Mouse (Mus musculus) neural tube, embryonic 15.5 days (tissue): ENCODE results near the gene Syt7. TPM values are rescaled to one million over a fixed set of nuclear protein-coding genes. Genes with fewer than 3 reads are reported as not detected.

ENCODE experiments used
- ATAC-seq: fragments of 200-750 bp; cut with Nextera tagmentation; 2 replicates; pipeline ENCODE4 v1.8.0; 2017; ENCODE audit warnings: mild to moderate bottlenecking, moderate TSS enrichment, moderate library complexity; ENCODE audit not compliant: low FRiP score
- H3K27ac ChIP-seq: fragments of 300-500 bp; sonication (generic); replicated peaks from 2 replicates; pipeline ENCODE4 v1.5.1; 2015; ENCODE audit warnings: mild to moderate bottlenecking, inconsistent platforms
- H3K27me3 ChIP-seq: fragments of 300-500 bp; sonication (generic); replicated peaks from 2 replicates; pipeline ENCODE4 v1.6.1; 2015; ENCODE audit warnings: inconsistent platforms
- H3K36me3 ChIP-seq: fragments of 300-500 bp; sonication (generic); 2 replicates; pipeline ENCODE4 v1.6.1; 2015; ENCODE audit warnings: inconsistent platforms
- H3K4me1 ChIP-seq: fragments of 300-500 bp; sonication (generic); 2 replicates; pipeline ENCODE4 v1.6.1; 2015; ENCODE audit warnings: inconsistent platforms
- H3K4me2 ChIP-seq: fragments of 300-500 bp; sonication (generic); 2 replicates; pipeline ENCODE4 v1.6.1; 2015; ENCODE audit warnings: inconsistent platforms, mild to moderate bottlenecking, moderate library complexity
- H3K4me3 ChIP-seq: fragments of 300-500 bp; sonication (generic); replicated peaks from 2 replicates; pipeline ENCODE4 v1.5.1; 2015; ENCODE audit warnings: mild to moderate bottlenecking, inconsistent platforms
- H3K9ac ChIP-seq: fragments of 300-500 bp; sonication (generic); replicated peaks from 2 replicates; pipeline ENCODE4 v1.6.1; 2015; ENCODE audit warnings: mild to moderate bottlenecking, inconsistent platforms
- H3K9me3 ChIP-seq: fragments of 300-500 bp; sonication (generic); replicated peaks from 2 replicates; pipeline ENCODE4 v1.6.1; 2016; ENCODE audit warnings: inconsistent platforms
- WGBS: fragments of 180-500 bp; shearing (Covaris S2); methylation state at CpG from one replicate; pipeline ENCODE4 v1.1.7; 2015; ENCODE audit warnings: mixed read lengths; 5-methylcytosine and 5-hydroxymethylcytosine counted together
- polyA plus RNA-seq: library from polyadenylated mRNA; unstranded; fragments of >200 nt; fragmentation: Nextera tagmentation; extraction: Ambion mirVana; gene quantifications from 2 replicates; pipeline ENCODE4 v1.2.1, GENCODE M21; 2015

Syt7 gene
- 10.4 and 17.3 TPM in 2 replicates for polyA plus RNA-seq

DNA sequence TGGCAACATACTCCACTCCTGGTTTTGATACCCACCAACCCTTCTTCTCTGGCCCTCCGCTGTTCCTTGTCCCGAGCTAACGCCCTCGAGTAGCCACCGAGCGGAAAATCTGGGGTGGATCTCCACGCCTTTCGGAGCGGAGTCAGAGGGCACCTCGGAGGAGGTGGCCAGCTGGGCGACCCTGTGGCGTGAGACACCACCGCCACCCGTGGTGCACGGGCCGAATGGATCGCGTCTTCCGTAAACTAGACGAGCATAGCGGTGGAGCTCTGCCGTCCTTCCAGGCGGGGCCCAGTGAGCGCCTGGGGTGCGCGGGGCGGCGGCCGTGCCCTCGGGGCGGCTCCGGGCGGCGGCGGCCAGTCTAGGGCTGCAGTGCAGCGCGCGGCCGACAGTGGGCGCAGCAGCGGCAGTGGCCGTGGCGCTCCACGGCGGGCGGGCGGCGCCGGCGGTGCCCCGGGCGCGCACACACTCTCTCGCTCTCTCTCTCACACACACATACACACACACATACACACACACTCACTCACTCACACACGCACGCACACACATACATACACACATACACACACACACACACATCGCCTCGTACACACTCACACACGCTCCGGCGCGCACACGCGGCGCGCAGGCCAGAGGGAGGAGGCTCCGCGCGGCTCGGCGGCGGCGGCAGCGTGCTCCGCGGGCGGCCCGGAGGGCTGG is at the start of gene Syt7:
Gene Syt7, plus strand, starts transcription at position 476 of the 699 bp plus-strand sequence.
- H3K27ac ChIP-seq: peak within 1 kb of the TSS; percentile 80
- peak within 1 kb of the TSS; percentile 75 for H3K9ac ChIP-seq
- peak; percentile 78 for ATAC-seq
- under 1% methylated on average over 64 of the region's 78 CpGs for WGBS
- no peaks in the 10 kb centered on the region; the same call in 1 of the 2 replicates for H3K27me3 ChIP-seq
- H3K9me3 ChIP-seq: no peaks in the 10 kb centered on the region
- no peaks in the 10 kb centered on the region for H3K36me3 ChIP-seq
- H3K4me3 ChIP-seq: peak within 1 kb of the TSS; percentile 77
- H3K4me2 ChIP-seq: peak within 1 kb of the TSS; percentile 76
- H3K4me1 ChIP-seq: peaks cover 53% of the 10 kb centered on the region

DNA sequence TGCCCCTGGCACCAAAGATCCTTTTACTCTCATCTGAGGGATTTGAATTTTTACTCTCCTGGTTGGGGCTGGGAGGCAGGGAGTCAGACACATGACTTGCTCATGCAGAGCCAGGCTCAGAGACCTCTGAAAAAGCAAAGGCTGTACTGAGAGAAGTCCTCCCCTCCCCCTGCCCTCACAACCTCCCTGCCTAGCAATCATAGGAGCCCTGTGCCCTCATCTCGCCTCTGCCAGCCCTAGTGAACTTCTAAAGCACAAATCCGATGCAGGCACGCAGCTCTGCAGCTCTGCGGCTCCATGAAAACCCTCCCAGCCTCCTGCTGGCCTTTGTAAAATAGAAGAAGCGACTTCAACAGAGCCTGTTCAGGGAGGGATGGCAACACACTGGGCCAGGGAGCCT is 49.6 kb upstream of the Syt7 start:
- no peaks in the 10 kb centered on the region for H3K36me3 ChIP-seq
- H3K4me1 ChIP-seq: peaks cover 27% of the 10 kb centered on the region
- H3K4me3 ChIP-seq: no peak overlapping the region
- ATAC-seq: no peak
- H3K4me2 ChIP-seq: no peak overlapping the region
- WGBS: 11% methylated on average over 5 of the region's 5 CpGs
- H3K9ac ChIP-seq: no peak overlapping the region
- H3K27me3 ChIP-seq: peaks cover 9% of the 10 kb centered on the region; the same call in 1 of the 2 replicates
- H3K9me3 ChIP-seq: no peaks in the 10 kb centered on the region
- H3K27ac ChIP-seq: no peak overlapping the region

DNA sequence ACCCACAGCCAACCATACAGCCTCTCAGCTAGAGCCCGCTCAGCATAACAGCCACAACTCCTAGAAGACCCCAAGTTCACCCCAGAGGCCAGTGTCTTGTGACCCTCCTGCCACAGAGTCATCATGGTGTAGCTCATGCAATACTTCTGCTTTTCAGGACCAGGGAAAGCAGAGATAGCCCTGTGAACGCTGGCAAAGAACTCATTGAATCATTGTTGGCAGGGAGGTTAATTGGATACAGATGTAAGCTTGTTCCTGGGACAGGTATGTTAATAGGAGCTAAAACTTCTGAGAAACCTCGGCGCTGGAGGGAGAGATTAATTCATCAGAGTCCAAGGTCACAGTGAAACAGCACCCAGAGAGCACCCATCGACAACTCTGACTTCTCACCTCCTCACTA is 48.2 kb upstream of the Syt7 start:
- WGBS: 41% methylated on average over 5 of the region's 5 CpGs
- H3K4me2 ChIP-seq: no peak overlapping the region
- no peak overlapping the region for H3K4me3 ChIP-seq
- peaks cover 27% of the 10 kb centered on the region for H3K4me1 ChIP-seq
- no peaks in the 10 kb centered on the region for H3K9me3 ChIP-seq
- H3K27me3 ChIP-seq: peaks cover 9% of the 10 kb centered on the region; the same call in 1 of the 2 replicates
- no peaks in the 10 kb centered on the region for H3K36me3 ChIP-seq
- no peak overlapping the region for H3K27ac ChIP-seq
- ATAC-seq: no peak
- H3K9ac ChIP-seq: no peak overlapping the region

DNA sequence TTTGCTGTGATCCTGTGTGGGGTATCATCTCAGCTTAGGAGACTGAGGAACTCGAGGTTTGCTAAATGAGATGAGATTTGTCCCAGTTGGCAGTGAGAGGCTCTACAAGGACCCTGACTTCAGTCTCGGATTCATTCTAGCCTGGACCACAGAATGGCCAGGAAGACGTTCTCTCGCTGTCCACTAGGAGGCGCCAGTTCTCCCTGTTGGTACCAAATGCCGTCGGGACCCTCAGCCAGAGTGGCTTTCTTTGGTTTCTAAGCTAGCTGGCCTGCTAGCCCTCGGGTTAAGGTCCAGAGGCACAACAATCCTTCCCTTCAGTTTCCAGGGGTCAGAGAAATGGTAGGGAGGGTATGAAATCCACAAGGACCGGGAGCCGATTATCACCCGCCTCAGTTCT is 47.7 kb upstream of the Syt7 start:
- Histone ChIP-seq H3K9me3 (no peaks in the 10 kb centered on the region), H3K27me3 (peaks cover 9% of the 10 kb centered on the region; the same call in 1 of the 2 replicates), H3K27ac (peak overlapping the region; percentile 61; the same call in 1 of the 2 replicates), H3K4me1 (peaks cover 27% of the 10 kb centered on the region), H3K4me2 (no peak overlapping the region), H3K36me3 (no peaks in the 10 kb centered on the region), H3K4me3 (no peak overlapping the region), H3K9ac (no peak overlapping the region)
- WGBS: 16% methylated on average over 11 of the region's 11 CpGs
- 0 out of 2 replicates have a peak, but pooled peaks have one; percentile 28 for ATAC-seq

DNA sequence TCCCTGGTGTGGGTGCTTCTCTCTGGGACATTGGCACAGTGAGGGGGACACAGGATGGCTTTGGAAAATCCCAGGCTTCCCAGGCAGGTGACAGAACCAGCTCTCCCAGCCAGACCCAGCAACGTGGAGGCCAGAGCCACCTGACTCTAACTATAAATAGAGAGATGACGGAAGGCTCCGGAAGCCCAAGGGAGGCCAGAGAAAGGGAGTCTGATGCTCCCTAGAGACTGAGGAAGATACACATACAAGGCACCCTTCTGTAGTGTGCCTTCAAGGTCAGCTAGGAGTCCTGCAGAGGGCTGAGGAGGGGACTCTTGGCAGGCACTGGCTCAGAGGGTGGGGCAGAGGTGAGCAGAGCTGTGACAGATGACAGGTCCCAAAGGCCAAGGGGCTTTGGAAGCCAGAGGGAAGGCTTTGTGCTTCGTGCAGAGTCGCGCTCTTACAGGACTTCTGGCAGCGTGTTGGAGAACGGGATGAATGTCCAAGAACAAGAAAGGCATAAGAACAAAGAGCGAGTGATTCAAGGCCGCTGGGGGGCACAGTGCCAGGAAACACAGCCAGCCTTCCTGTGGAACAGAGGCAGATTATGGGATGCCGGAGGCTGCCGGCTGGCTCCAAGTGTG is 47.0 kb upstream of the Syt7 start:
- no peak overlapping the region for H3K4me3 ChIP-seq
- 28% methylated on average over 12 of the region's 12 CpGs for WGBS
- peaks cover 27% of the 10 kb centered on the region for H3K4me1 ChIP-seq
- no peaks in the 10 kb centered on the region for H3K9me3 ChIP-seq
- peak overlapping the region; percentile 61 for H3K27ac ChIP-seq
- H3K4me2 ChIP-seq: peak overlapping the region; percentile 9; the same call in 1 of the 2 replicates
- peak; percentile 23; the same call in 1 of the 2 replicates for ATAC-seq
- no peaks in the 10 kb centered on the region for H3K36me3 ChIP-seq
- no peak overlapping the region for H3K9ac ChIP-seq
- H3K27me3 ChIP-seq: peaks cover 9% of the 10 kb centered on the region; the same call in 1 of the 2 replicates

DNA sequence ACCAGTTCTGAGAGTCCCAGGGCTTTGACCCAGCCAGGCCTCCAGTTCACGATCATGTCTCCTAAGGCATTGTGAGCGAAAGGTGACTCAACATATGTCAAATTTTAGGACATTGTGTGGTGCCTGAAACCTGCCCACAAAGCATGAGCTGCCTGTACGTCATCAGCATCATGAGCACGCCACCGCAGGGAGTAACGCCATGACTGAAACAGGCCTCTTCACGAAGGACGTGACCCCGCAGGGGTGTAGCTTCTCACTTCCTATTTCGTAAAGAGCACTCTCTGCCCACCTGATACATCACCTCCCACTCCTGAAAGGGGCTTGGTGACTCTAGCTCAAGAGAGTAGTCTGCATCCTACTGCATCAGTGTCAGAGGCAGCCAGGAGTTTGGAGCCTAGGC is 45.0 kb upstream of the Syt7 start:
- no peak for ATAC-seq
- Histone ChIP-seq H3K36me3 (no peaks in the 10 kb centered on the region), H3K4me2 (no peak overlapping the region), H3K9ac (no peak overlapping the region), H3K4me3 (no peak overlapping the region), H3K4me1 (peaks cover 30% of the 10 kb centered on the region), H3K27me3 (peaks cover 9% of the 10 kb centered on the region; the same call in 1 of the 2 replicates), H3K27ac (no peak overlapping the region), H3K9me3 (no peaks in the 10 kb centered on the region)
- WGBS: 87% methylated on average over 10 of the region's 10 CpGs

DNA sequence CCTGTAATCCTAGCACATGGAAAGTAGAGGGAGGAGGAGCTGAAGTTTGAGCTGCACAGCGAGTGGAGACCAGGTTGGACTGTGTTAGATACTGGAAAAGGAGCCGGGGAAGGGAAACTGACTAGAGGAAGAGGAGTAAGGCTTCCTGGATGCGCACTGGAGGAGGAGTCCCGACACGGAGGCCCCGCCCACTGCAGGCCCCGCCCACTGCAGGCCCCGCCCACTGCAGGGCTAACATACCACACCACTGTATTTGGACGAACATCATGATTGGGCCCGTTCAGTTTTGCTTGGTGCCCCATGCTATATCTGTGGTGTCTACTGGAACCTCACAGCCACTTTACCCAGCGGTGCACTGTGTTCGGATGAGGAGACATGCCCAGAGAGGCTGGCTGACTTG is 43.2 kb upstream of the Syt7 start:
- no peaks in the 10 kb centered on the region for H3K36me3 ChIP-seq
- H3K4me1 ChIP-seq: peaks cover 24% of the 10 kb centered on the region
- no peak overlapping the region for H3K27ac ChIP-seq
- H3K4me3 ChIP-seq: no peak overlapping the region
- no peaks in the 10 kb centered on the region for H3K9me3 ChIP-seq
- no peak overlapping the region for H3K9ac ChIP-seq
- no peak overlapping the region for H3K4me2 ChIP-seq
- 47% methylated on average over 12 of the region's 12 CpGs for WGBS
- peaks cover 1% of the 10 kb centered on the region; the same call in 1 of the 2 replicates for H3K27me3 ChIP-seq
- ATAC-seq: no peak

DNA sequence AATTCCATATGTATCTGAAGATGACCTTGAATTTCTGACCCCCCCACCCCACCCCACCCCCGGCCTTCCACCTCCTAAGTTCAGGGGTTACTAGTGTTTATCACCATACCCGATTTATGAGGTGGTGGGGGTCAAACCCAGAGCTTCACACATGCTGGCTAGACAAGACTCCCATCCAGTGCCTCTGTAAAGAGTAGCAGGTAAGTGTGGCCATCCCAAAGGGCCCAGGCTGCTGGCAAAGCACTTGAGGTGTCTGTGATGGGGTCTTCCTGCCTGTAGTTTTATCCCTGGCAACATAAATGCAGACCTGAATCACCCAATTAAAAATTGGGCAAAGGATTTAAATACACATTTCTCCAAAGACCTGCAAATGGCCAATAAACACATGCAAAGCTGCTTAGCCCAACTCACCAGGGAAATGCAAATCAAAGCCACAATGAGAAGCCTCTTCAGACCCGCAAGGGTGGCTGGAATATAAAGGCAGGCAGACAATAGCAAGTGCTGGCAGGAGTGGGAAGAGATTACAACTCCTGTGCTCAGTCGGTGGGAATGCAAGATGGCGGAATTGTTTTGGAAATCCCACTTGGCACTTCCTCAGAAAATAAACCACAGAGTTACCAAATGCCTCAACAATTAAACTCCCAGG is 41.1 kb upstream of the Syt7 start:
- Histone ChIP-seq H3K4me3 (no peak overlapping the region), H3K4me1 (0 out of 2 replicates have a peak, but pooled peaks cover 4% of the 10 kb centered on the region), H3K27me3 (no peaks in the 10 kb centered on the region), H3K9me3 (no peaks in the 10 kb centered on the region), H3K4me2 (no peak overlapping the region), H3K27ac (no peak overlapping the region), H3K36me3 (no peaks in the 10 kb centered on the region), H3K9ac (no peak overlapping the region)
- WGBS: 54% methylated on average over 5 of the region's 5 CpGs
- no peak for ATAC-seq

DNA sequence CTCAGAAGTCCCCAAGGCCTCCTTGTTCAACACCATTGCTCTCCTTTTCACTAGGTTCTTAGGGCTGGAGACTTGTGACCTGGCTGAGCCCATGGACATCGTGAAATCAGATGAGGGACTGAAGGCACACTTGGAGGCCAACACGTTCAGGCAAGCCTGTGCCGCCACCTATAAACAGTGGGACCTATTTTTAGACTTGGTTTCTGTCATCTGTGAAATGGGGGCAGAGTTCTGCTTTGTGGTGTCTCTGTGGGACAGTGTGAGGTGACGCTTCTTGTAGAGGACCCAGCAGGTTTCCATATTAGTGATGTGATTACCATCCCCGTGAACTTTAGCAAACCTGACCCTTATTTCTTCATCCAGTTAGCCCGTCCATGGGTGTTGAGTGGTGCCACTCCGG is 36.7 kb upstream of the Syt7 start:
- Histone ChIP-seq H3K9me3 (no peaks in the 10 kb centered on the region), H3K27me3 (no peaks in the 10 kb centered on the region), H3K4me1 (peaks cover 9% of the 10 kb centered on the region; the same call in 1 of the 2 replicates), H3K4me3 (no peak overlapping the region), H3K9ac (no peak overlapping the region), H3K36me3 (no peaks in the 10 kb centered on the region), H3K27ac (no peak overlapping the region), H3K4me2 (no peak overlapping the region)
- 92% methylated on average over 7 of the region's 7 CpGs for WGBS
- ATAC-seq: no peak

DNA sequence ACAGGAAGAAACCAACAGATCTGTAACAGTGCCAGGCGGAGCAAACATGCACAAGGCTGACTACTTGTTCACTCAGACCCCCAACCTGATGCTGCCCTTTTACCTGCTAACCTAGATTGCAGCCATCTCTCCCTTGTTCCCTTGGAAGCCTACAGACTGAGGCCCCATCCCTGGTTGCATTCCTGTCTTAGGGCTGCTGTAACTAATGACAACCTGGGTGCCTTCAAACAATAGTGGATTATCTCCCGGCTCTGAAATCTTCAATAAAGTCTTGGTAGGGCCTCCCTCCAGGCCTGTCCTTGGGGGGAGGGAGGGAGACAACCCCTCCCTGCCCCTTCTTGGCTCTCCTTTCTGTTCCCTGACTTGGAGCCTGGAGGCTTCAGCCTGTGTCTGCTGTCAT is 34.1 kb upstream of the Syt7 start:
- H3K9me3 ChIP-seq: no peaks in the 10 kb centered on the region
- H3K4me3 ChIP-seq: no peak overlapping the region
- H3K9ac ChIP-seq: no peak overlapping the region
- H3K4me2 ChIP-seq: no peak overlapping the region
- H3K36me3 ChIP-seq: no peaks in the 10 kb centered on the region
- 41% methylated on average over 2 of the region's 2 CpGs for WGBS
- H3K27me3 ChIP-seq: no peaks in the 10 kb centered on the region
- no peak overlapping the region for H3K27ac ChIP-seq
- no peak for ATAC-seq
- peaks cover 8% of the 10 kb centered on the region for H3K4me1 ChIP-seq

DNA sequence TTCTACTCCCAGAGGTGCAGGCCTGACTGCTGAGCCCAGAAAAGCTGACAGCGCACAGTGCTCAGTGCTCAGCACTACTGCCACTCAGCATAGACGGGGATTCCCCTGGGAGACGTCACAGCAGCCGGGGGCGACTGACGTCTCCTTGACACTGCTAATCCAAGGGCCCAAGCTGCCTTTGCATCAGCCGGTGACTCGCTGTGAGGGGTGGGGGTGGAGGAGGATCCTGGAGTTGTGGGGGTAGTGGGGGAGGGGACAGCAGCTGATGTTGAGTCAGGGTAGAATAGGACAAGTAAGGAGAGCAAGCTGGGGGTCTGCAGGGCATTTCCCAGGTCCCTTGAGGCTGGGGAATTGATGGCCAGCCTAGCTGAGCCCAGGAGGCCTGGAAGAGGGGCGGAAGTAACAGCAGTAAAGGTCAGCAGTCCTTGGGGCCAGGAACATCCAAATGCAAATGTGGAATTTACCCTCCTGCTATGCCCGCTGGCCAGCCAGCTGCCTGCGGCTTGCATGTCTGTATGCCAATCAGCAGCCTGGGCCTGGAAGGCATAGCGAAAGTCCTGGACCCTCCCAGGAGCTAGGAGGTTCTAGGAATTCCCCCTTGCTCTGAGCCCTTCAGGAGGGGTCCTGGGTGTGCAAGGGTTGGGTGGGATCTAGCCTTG is 31.9 kb upstream of the Syt7 start:
- no peaks in the 10 kb centered on the region for H3K36me3 ChIP-seq
- no peak overlapping the region for H3K4me2 ChIP-seq
- peaks cover 13% of the 10 kb centered on the region for H3K4me1 ChIP-seq
- H3K9me3 ChIP-seq: no peaks in the 10 kb centered on the region
- H3K27ac ChIP-seq: no peak overlapping the region
- 9% methylated on average over 12 of the region's 12 CpGs for WGBS
- no peak overlapping the region for H3K9ac ChIP-seq
- no peak overlapping the region for H3K4me3 ChIP-seq
- H3K27me3 ChIP-seq: no peaks in the 10 kb centered on the region
- peak; percentile 35; the same call in 1 of the 2 replicates for ATAC-seq
